Mouse (Mus musculus) myocyte (in vitro differentiated cells): ENCODE results near the gene Fam49a. TPM values are rescaled to one million over a fixed set of nuclear protein-coding genes. Genes with fewer than 3 reads are reported as not detected.

Experiments used
- H3K27me3 ChIP-seq: one replicate; pipeline ENCODE4 v1.6.1; 2011; ENCODE audit not compliant: control insufficient read depth, insufficient read depth, insufficient read length
- H3K36me3 ChIP-seq: one replicate; pipeline ENCODE4 v1.6.1; 2011; ENCODE audit not compliant: control insufficient read depth, insufficient read depth
- H3K4me2 ChIP-seq: one replicate; pipeline ENCODE4 v1.6.1; 2011; ENCODE audit warnings: low read depth, control low read depth
- H3K4me3 ChIP-seq: one replicate; pipeline ENCODE4 v1.5.1; 2011; ENCODE audit warnings: mild to moderate bottlenecking, control low read depth, moderate library complexity
- H3K79me2 ChIP-seq: one replicate; pipeline ENCODE4 v1.6.1; 2011; ENCODE audit not compliant: control insufficient read depth, insufficient read depth
- H3ac ChIP-seq: one replicate; pipeline ENCODE4 v1.6.1; 2011; ENCODE audit not compliant: control insufficient read depth, insufficient read length
- CEBPB ChIP-seq: IDR thresholded peaks from 2 replicates; pipeline ENCODE4 v1.6.1; 2011; ENCODE audit warnings: mild to moderate bottlenecking, moderate library complexity; ENCODE audit not compliant: poor library complexity, insufficient read depth, severe bottlenecking
- E2F4 ChIP-seq: IDR thresholded peaks from one replicate; pipeline ENCODE4 v1.6.1; 2011; ENCODE audit warnings: mild to moderate bottlenecking, control low read depth, moderate library complexity; ENCODE audit not compliant: insufficient read depth
- MAX ChIP-seq: IDR thresholded peaks from one replicate; pipeline ENCODE4 v1.6.1; 2011; ENCODE audit warnings: low read depth, mild to moderate bottlenecking, control low read depth
- MYOD1 ChIP-seq, 3 experiments: IDR thresholded peaks; one replicate each; pipeline ENCODE4 v1.6.1; 2011; ENCODE audit warnings: control low read depth in 2 of 3, low read depth in 2 of 3, mild to moderate bottlenecking in 2 of 3, moderate library complexity in 1 of 3; ENCODE audit not compliant: insufficient read length in 2 of 3, control insufficient read depth in 1 of 3
- MYOG ChIP-seq, 3 experiments: IDR thresholded peaks; one replicate each; pipeline ENCODE4 v1.6.1; 2011; ENCODE audit warnings: control low read depth in 2 of 3, low read depth in 2 of 3, mild to moderate bottlenecking in 2 of 3; ENCODE audit not compliant: insufficient read length in 2 of 3, control insufficient read depth in 1 of 3, insufficient read depth in 1 of 3
- POLR2A ChIP-seq: IDR thresholded peaks from one replicate; pipeline ENCODE4 v1.6.1; 2011; ENCODE audit warnings: low read depth, mild to moderate bottlenecking, control low read depth, moderate library complexity; ENCODE audit not compliant: insufficient read length
- POLR2AphosphoS2 ChIP-seq: IDR thresholded peaks from one replicate; pipeline ENCODE4 v1.6.1; 2011; ENCODE audit warnings: low read depth, control low read depth; ENCODE audit not compliant: insufficient read length
- REST ChIP-seq: IDR thresholded peaks from one replicate; pipeline ENCODE4 v1.6.1; 2011; ENCODE audit warnings: mild to moderate bottlenecking, control low read depth, moderate library complexity; ENCODE audit not compliant: insufficient read depth, insufficient read length
- SRF ChIP-seq: IDR thresholded peaks from one replicate; pipeline ENCODE4 v1.6.1; 2011; ENCODE audit warnings: low read depth; ENCODE audit not compliant: control insufficient read depth, insufficient read length
- TCF12 ChIP-seq: IDR thresholded peaks from one replicate; pipeline ENCODE4 v1.6.1; 2011; ENCODE audit warnings: mild to moderate bottlenecking, control low read depth; ENCODE audit not compliant: poor library complexity, insufficient read depth, severe bottlenecking
- TCF3 ChIP-seq: IDR thresholded peaks from one replicate; pipeline ENCODE4 v1.6.1; 2011; ENCODE audit warnings: low read depth, control low read depth; ENCODE audit not compliant: insufficient read length
- USF1 ChIP-seq: IDR thresholded peaks from one replicate; pipeline ENCODE4 v1.6.1; 2011; ENCODE audit warnings: low read depth, mild to moderate bottlenecking, control low read depth, moderate library complexity
- polyA plus RNA-seq: library from polyadenylated mRNA; unstranded; fragments of >200 nt; fragmentation: generic; extraction: Trizol; gene quantifications from one replicate; pipeline ENCODE4 v1.2.1, GENCODE M21; 2012; ENCODE audit warnings: missing spikeins

The Fam49a gene
- polyA plus RNA-seq, 1 experiment: not detected

DNA sequence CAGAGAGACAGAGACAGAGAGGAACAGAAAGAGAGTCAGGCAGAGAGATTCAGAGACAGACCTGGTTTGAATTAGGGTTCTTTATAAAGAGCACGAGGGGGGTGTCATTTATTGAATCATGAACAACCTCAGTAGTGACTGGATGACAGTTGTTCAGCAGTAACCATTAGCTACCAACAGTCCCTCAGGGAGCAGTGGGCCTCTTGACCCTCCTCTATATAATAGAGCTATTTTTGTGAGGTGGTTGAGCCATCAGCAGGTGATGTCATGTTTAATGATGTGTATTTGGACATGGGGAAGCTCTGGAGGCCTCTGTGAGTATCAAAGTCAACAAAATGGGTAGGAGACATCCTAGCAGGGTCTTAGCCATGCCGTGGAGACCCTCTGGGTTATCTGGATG, 39.2 kb downstream of the Fam49a start:
- no peak overlapping the region for H3ac ChIP-seq
- no peaks in the 10 kb centered on the region for H3K36me3 ChIP-seq
- no peaks in the 10 kb centered on the region for H3K27me3 ChIP-seq
- H3K4me3 ChIP-seq: no peak overlapping the region
- H3K4me2 ChIP-seq: no peak overlapping the region
- TF ChIP-seq POLR2A (no peak), SRF (no peak), MYOG (IDR thresholded peaks at IDR 0.05; ENCODE audit: control insufficient read depth in 1 of 3, insufficient read depth in 1 of 3, insufficient read length in 2 of 3, low read depth in 2 of 3) (no peak), POLR2AphosphoS2 (no peak), CEBPB (no peak), USF1 (no peak), E2F4 (no peak)
- H3K79me2 ChIP-seq: no peaks in the 10 kb centered on the region

DNA sequence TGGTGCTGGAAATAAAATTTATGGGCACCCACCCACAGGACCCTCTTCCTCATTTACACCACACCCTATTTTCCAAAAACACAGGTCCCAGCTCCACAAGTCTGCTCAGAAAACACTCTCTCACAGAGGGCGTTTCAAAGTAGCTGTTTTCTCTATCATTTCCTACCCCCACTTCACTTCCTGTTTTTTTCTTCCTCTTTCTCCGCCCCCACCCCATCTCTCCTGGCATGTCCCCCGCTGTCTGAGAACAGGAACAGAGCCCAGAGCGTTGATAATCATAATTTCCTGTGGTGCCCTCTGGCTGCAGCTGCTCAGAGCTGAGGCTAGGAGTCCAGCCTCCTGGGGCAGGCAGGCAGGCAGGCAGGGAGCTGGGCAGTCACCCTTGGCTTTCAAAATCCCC, 39.9 kb downstream of the Fam49a start:
- Histone ChIP-seq H3K4me3 (no peak overlapping the region), H3ac (no peak overlapping the region), H3K4me2 (no peak overlapping the region), H3K79me2 (no peaks in the 10 kb centered on the region), H3K36me3 (no peaks in the 10 kb centered on the region), H3K27me3 (no peaks in the 10 kb centered on the region)
- no peak for TF ChIP-seq USF1
- no peak for TF ChIP-seq REST
- TF ChIP-seq POLR2A: no peak
- no peak for TF ChIP-seq MAX
- no peak for TF ChIP-seq MYOD1 (IDR thresholded peaks at IDR 0.05; ENCODE audit: control insufficient read depth in 1 of 3, insufficient read length in 2 of 3, low read depth in 2 of 3)
- TF ChIP-seq SRF: no peak
- no peak for TF ChIP-seq E2F4
- TF ChIP-seq CEBPB: no peak
- TF ChIP-seq MYOG (IDR thresholded peaks at IDR 0.05; ENCODE audit: control insufficient read depth in 1 of 3, insufficient read depth in 1 of 3, insufficient read length in 2 of 3, low read depth in 2 of 3): no peak
- no peak for TF ChIP-seq TCF12

DNA sequence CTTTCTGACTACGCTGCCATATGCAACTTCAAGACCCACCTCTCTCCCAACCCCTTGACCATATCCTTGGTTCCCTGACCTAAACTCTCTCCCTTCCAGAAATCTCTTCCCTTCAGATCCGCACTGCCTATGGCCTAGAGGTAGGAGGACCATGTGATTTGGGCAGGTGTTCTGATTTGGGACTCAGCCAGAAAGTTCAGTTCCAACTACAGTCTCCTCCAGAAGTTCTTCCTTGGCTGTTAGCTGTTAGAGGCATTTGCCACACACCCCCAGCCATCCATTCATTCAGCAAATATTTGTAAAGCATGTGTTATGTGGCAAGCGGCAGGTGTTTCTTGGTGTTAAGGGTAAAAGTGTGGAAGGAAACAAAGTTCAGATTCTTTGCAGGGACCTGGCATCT, 44.3 kb downstream of the Fam49a start:
- no peak overlapping the region for H3K4me3 ChIP-seq
- H3ac ChIP-seq: no peak overlapping the region
- H3K27me3 ChIP-seq: no peaks in the 10 kb centered on the region
- H3K4me2 ChIP-seq: no peak overlapping the region
- no peaks in the 10 kb centered on the region for H3K79me2 ChIP-seq
- TF ChIP-seq REST: no peak
- TF ChIP-seq MYOD1 (IDR thresholded peaks at IDR 0.05; ENCODE audit: control insufficient read depth in 1 of 3, insufficient read length in 2 of 3, low read depth in 2 of 3): no peak
- no peak for TF ChIP-seq CEBPB
- TF ChIP-seq E2F4: no peak
- TF ChIP-seq SRF: no peak
- no peaks in the 10 kb centered on the region for H3K36me3 ChIP-seq

DNA sequence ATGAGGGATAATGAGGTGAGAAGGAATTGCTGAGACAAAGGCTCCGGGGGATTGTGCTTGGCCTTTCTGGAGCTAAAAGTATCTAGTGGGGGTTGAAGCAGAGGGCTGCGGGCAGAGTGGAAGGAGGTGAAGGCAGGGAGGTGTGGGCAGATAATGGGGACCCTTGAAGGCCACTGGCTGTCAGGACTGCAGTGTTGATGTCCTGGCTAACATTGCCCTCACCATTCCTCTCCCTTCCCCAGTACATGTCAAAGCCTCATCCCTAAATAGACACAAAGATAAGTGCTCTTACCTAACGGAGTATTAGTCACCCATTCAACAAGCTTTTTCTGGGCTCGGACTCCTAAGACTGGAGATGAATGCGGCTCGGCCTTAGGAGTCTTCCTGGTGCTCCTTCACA, 44.9 kb downstream of the Fam49a start:
- TF ChIP-seq CEBPB: no peak
- no peak for TF ChIP-seq MYOG (IDR thresholded peaks at IDR 0.05; ENCODE audit: control insufficient read depth in 1 of 3, insufficient read depth in 1 of 3, insufficient read length in 2 of 3, low read depth in 2 of 3)
- Histone ChIP-seq H3ac (no peak overlapping the region), H3K79me2 (no peaks in the 10 kb centered on the region), H3K4me2 (no peak overlapping the region), H3K27me3 (no peaks in the 10 kb centered on the region), H3K4me3 (no peak overlapping the region), H3K36me3 (no peaks in the 10 kb centered on the region)

DNA sequence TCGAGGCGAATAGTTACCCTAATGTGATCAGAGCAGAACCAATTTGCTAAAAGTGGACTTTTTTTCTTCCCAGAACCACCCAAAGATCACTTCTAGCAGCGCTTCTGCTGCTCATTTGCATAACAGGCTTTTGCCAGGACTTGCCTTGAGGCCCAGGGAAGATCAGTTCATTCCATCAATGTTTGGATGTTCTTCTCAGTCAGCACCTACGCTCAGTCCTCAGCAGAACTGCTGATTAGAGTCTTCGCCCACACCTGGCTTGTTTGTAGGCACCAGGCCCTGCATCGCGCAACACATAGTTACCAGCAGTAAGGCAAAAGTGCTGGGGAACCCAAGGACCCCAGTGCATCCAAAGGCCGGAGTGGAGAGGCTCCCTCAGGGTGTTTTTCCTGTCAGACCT, 45.3 kb downstream of the Fam49a start:
- no peak overlapping the region for H3K4me3 ChIP-seq
- TF ChIP-seq E2F4 (no peak), MYOG (IDR thresholded peaks at IDR 0.05; ENCODE audit: control insufficient read depth in 1 of 3, insufficient read depth in 1 of 3, insufficient read length in 2 of 3, low read depth in 2 of 3) (no peak), TCF12 (no peak), CEBPB (no peak), MYOD1 (IDR thresholded peaks at IDR 0.05; ENCODE audit: control insufficient read depth in 1 of 3, insufficient read length in 2 of 3, low read depth in 2 of 3) (no peak), TCF3 (no peak), SRF (no peak), MAX (no peak), POLR2A (no peak), USF1 (no peak), POLR2AphosphoS2 (no peak), REST (no peak)
- H3K4me2 ChIP-seq: no peak overlapping the region
- no peaks in the 10 kb centered on the region for H3K79me2 ChIP-seq
- no peak overlapping the region for H3ac ChIP-seq
- H3K36me3 ChIP-seq: no peaks in the 10 kb centered on the region
- H3K27me3 ChIP-seq: no peaks in the 10 kb centered on the region
